Mouse (Mus musculus): ENCODE data around the gene Hspa12a.
"Not testable (repeated sequence)": the region's sequence is repeated elsewhere in the genome, so short reads cannot be mapped to it uniquely, and the experiment has no call there.

Gene Hspa12a

DNA sequence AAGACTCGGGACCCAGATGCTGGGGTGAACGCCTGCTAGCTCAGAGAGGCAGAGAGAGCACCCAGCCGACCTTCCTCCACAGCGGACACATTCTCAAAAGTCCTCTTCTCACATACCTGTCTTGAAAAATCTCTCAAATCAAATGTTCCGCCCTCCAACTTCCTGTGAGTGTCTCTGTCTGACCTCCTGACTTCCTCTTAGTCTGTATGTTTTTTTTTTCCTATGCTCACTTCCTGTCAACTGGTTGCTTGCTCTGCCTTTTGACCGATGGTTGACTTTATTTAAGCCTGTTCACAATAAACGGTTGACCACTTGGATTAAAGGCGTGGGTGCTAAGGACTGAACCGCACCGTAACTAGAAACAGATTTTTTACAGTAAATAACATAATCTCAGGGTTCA, 35.4 kb downstream of the Hspa12a start:
- DNase-seq (ENCODE audit: low spot score), result no peak

DNA sequence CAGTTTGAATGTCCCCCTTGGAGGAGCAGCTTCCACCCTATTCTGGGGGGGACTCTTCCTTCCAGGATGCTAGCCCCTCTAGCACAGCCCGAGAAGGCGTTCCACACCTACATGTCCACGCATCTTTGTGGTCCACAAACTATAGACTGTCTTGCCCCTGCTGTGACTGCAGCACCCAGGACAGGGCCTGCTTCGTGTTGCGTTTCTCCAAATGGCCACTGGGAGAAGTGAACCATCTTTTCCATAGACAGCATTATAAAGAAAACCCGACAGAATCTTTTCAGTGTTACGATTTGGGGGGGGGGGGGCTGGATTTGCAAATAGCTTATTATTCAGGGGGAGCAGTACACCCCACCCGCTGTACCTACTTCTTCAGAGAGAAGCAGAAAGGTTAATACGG, 36.8 kb downstream of the Hspa12a start:
- no peak for DNase-seq (ENCODE audit: low spot score)

DNA sequence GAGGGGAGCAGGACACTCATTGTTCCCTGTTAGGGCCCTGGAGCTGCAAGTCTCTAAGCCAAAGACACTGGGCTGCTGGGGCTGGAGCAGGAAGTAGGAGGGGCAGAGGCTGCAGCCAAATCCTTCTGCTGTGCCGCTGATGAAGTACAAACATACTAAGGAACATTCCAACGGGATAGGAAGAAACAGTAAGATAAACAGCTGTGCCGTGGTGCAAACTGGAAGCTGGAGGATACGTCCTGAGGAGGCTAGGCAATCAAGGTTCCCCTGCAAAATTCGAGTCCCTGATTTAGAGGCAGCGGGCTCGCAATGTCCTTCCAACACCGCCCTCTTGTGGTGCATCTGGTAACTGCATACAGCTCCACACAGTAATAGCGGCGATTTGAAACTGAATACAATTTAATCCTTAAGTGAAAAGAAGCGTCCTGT, 39.5 kb downstream of the Hspa12a start:
- DNase-seq (ENCODE audit: low spot score), result peak; percentile 96

DNA sequence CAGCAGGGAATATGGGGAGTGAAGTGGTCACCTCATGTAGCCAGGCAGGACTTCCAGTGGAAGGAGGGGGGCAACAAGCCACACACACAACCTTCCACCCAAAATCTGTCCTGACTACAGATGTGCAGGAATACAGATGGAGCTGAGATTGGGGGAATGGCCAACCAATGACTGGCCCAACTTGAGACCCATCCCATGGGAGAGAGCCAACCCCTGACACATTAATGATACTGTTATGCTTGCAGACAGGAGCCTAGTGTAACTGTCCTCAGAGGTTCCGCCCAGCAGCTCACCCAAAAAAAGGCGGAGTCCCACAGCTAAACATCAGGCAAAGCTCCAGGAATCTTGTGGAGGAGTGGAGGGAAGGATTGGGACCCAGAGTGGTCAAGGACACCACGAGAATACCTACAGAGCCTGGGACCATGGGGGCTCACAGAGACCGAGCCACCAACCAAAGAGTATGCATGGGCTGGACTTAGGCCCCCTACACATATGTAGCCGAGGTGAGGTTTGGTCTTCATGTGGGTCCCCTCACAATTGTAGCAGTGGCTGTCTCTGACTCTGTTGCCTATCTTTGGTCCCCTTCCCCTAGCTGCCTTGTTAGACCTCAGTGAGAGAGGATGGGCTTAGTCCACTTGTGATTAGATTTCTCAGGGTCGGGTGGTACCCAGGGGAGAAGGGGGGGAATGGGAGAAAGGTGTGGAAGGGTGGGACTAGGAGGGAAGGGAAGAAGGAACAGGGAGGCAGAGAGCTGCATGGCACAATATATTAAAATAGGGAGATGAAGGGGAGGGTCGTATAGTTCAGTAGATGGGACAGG, 40.2 kb downstream of the Hspa12a start:
- DNase-seq (ENCODE audit: low spot score), result no peak

DNA sequence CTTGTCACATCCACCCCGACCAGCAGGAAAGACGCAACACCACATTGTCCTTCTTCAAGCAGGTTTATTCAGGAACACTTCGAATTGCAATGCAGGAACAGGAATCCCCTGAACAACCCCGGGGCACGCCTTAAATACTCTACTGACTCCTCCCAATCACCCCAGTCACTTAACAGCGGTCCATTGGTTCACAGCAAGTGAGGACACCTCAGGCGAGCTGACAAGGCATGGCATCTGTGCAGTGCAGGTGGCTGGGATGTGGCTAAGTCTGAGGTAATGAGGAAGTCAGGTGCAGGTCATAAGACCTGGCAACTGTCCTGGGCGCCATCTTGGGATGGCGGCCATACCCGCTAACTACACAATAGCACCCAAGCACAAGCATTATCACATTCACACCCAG, 43.0 kb downstream of the Hspa12a start:
- not testable (repeated sequence) for DNase-seq (ENCODE audit: low spot score)

DNA sequence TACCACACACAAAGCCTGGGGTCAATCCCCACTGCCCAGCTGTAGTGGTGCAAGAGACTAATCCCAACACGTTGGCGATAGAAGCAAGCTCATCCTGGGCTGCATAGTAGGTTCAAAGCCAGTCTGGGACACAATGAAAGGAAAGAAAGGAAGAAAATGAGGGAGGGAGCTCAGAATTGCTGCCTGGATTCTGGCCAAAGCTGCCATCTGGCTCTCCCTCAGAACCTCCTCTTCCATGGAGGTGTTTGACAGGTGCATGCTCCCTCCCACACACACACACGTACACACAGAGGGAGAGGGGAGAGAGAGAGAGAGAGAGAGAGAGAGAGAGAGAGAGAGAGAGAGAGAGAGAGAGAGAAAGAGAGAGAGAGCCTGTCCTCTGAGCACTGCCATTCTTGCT, 47.2 kb downstream of the Hspa12a start:
- no peak for DNase-seq (ENCODE audit: low spot score)

DNA sequence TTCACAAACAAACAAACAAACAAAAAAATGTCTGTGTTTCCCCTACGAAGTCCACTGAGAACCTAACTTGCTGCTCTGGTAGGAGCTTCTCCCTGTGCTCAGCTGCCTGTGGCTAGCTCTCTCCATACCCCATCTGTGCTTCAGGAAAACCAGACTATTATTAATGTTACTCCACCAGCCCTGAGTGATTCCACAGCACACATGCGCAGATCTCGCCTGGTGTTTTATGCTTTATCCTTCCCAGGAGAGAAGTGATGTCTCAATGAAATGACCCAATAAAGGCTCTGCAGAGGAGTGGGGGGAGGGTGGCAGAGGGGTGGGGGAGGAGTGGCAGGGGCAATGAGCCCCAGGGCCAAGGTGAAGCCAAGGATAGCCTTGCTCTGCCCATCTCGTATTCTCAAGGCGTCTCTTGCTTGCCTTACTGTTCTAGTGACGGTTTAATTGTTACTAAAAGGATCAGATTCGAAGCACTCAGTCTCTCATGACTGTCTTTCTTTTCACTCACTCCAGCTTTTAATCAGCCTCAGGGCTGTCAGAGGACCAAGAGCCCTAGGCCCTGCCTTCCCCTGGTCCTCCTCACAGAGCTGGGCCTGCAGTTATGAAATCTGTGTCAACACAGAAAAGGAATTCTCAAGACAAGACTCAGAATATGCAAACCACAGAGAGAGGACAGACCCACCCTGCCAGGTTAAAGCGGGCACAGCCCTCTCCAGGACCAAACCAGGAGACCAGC, 54.0 kb downstream of the Hspa12a start:
- no peak for DNase-seq (ENCODE audit: low spot score)

DNA sequence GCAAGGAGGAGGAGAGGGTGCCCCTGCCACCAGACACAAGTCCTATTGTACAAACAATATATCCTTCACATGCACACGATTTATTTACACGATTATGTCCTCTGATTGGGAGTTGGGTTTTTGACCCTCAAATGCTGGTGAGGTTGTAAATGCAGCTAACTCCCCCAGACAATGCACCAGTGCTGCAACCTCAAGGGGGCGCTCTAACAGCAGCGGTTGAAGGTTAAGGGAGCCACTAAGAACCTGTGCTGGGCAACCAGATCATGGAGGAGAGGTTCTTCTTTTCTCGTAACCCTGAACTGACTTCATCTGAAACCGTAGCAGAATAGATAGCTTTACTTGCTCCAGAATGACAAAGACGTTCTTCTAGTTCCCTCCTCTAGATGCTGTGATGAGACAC, 57.0 kb downstream of the Hspa12a start:
- DNase-seq (ENCODE audit: low spot score), result no peak

DNA sequence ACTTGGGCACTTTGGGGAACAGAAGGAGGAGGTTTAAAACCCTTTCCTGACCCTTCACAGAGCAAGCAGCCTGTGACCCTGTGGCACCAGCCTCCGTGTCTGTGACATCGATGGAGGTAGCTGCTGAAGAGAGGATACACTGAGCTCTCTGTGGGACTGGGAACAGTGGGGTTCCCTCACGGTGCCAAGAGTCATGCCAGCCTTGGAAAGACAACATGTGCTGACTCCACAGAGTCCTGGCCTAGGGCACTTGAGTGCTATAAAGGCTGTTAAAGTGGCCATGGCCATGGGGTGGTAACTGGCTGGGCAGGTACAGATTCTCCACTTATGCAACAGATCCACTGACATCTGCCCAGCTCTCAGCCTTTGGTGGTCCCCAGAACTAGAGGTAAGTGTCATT, 60.0 kb downstream of the Hspa12a start:
- no peak for DNase-seq (ENCODE audit: low spot score)

DNA sequence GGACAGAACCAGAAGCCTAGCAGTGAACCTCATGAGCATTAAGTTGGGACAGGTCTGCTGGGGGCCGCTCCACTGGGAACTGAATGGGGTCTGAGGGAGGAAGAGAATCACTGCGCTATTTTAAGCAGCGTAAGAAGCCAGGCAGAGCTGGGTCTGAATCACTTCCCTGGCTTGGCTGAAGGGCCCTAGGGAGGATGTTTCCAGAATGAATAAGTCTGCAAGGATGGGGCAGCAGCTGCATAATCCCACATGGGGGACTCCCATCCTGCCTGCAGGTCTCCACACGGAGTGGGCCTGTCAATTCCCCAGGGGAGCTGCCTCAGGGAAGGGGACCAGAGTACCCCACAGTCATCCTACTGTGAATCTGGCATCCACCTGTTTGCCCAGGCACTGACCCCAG, 61.1 kb downstream of the Hspa12a start:
- DNase-seq (ENCODE audit: low spot score), result no peak

DNA sequence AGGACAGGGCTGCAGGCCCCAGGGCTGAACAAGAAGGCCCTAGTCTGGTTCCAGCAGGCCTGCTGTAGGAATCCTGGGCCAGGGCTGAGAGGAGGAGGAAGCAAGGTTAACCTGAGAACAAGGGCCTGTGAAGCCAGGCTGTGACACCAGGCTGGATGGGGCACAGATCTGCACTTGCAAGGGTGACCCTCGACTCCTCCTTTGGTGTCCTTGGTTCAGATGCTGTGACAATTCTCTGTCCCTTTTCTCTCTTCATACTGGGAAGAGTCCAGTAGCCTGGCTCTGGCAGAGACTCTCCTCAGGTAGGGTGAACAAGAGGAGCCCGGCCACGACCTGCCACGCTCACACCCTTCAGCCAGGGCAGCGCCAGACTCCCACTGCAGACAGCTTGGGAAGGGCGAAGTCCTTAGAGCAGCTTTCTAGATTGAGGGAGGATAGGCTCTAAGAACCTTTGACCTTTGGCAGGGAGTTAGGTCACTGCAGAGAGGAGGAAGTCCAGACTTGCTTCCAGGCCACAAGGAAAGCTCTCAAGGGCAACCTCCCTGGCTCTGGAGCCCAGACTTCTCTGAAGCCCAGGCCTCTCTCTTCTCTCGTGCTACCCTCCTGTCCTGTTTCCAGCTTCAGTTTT, 64.0 kb downstream of the Hspa12a start:
- no peak for DNase-seq (ENCODE audit: low spot score)

DNA sequence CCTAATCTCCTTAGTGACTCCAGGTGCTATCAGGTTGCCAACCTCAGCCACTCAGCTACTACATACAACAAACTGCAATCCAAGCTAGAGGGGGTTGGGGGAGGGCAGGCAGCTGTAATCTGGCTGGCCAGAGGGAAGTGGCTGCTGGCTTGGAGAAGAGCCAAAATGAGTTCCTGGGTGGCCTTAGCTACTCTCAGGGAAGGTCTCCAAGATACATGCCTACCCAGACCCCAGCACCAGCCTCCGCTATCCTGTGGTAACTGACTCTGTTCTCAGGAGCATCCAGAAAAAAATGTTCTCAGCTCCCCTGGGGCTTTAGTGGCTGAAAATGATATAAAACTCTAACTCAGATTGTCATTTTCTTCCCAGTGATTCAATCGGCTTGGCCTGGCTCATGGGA, 64.9 kb downstream of the Hspa12a start:
- no peak for DNase-seq (ENCODE audit: low spot score)

DNA sequence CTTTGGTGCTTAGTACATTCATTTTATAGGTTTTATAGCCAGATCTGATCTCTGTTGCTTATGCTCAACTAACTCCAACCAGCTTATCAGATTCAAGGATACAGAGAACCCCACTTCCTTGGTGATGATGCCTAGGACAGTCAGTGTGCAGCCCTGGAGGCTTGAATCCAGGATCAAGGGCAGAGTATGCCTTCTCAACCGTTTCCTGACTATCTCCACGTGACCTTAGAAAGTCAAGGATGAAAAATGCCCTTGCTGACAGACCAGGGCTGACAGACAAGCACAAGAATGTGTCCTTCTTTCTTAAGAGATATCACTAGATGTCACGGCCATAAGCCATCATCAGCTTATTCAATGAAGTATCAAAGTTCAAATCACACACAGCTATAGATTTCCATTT, 69.9 kb downstream of the Hspa12a start:
- no peak for DNase-seq (ENCODE audit: low spot score)

DNA sequence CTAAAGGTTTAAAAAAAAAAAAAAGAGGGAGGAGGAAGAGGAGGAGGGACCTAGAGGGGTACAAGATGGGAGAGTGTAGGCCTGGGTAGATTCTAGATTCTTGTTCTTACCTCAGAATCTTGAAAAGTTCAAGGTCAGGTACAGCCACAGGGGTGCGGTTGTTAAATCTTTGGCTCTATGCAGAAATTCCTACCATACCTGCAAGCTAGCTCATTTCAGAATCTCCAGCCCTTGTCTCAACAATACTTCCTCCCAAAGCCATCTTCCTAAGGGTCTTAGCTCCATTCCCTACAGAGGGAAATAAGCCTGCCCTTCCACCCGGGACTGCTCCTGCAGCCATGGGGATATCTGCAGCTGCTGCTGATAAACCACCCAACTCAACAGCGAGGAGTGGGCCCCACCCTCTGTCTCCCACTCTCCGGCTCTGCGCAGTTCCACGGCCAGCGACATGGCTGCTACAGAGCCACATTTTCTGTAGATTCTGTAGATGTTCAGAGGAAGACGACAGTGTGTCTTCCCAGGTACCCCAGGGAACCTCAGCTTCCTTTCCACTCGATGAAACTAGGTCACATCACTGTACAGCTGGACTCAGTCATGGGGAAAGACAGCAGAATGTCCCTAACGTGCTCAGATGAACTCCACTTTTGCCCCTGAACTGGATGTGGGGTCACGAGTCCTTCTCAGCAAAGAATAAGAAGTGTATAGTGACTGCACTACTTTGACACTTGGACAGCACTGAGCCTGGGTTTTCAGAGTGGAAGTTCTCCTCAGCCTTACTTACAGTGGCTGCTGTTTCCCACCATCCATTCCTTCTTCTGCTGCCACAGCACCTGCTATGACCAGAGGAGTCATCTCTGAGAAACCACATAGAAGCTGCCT, 70.8 kb downstream of the Hspa12a start:
- DNase-seq (ENCODE audit: low spot score), result no peak

DNA sequence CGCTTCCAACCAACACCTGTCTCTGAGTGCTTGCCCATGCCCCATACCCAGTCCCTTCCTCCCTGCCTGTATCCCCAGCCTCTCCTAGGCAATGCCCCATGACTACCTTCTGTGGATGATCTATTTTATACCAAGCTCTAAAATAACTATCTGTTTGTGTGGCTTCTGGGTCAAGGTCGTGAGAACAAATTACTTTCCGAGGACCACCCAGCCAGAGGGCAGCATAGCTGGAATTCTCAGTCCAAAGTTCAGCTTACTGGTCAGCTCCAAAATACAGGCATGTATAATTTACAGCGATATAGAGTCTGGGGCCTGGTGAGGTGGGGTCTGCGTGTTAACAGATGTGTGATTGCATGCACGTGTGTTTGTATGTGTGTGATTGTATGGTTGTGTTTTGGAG, 71.6 kb downstream of the Hspa12a start:
- no peak for DNase-seq (ENCODE audit: low spot score)

DNA sequence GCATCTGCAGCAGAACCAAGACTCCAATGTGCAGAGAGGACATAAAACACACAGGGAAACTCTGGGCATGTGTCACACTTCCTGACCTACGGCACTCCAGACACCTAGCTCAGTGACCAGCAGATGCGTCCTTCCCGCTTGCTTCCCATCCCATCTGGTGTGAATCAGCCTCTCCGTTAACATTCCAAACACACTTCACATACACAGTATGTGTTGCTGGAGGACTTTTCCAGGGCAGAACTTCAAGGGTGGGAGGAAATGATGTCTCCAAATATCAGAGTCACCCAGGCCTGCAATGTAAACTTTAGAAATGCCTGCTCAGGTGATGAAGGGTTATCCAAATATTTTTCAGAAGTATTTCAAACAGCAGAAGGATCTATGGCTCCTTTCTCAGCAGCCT, 76.8 kb downstream of the Hspa12a start:
- no peak for DNase-seq (ENCODE audit: low spot score)

DNA sequence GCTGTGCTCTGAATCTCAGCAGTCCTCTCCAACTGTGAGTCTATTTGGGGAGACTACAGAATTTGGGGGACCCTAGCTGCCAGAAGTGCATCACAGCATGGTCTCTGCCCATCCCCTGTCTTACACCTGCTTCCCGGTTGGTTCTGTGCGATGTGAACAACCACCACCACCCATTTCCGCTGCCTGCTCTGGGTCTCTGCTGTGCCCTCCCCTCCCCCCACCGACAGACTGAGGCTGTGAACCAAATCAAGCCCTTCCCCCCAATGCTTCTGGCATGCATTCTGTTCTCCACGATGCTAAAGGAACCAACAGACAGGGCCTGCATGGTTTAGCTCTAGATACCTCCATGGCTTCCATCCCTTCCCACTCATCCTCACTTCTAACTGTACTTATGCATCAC, 78.2 kb downstream of the Hspa12a start:
- DNase-seq (ENCODE audit: low spot score), result no peak

DNA sequence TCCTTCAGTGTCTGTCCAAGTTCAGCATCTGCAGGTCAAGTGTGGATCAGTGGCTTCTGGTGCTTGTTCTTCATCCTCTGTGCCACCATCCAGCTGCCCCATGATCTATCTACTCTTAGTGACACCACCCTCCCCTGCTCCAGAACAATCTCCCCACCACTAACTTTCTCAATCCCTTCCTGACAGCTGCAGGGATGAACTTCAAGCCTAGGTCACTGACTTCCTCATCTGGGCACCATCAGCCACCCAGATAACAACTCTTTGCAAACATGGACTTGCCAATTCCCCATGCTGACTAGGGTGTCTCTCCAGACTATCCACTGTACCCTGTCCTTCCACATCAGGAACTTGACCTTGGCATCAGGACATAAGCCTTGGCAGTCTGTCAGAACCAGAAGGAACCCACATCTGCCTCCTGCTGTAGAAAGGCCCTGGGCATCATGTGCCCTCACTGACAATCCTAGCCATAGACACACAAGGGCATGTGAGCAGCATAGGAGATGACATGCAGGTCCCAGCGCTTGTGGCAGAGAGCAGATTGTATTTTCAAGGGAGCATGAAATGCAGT, 79.4 kb downstream of the Hspa12a start:
- no peak for DNase-seq (ENCODE audit: low spot score)

DNA sequence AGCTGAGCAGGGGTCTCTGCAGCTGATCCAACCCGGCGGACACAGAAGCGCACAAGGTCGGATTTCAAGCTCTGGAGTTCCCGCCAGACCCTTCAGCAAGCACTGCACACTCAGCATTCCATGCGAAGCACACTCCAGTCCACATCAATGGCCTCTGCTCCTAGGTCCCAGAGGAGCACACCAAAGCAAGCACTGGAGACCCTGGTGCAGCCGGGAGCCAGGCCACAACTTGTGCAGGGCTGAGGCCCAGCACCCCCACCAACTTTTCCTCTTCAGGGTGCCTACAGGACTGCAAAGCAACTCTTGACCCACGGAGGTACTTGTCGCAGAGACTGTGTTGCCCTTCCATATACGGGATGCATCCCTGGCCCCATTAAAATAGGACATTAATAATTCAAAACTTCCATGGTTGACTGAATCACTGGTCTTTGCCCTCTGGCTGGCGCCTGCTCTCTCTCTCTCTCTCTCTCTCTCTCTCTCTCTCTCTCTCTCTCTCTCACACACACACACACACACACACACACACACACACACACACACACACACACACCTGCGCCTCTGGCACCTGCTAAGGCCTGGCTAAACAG, 82.2 kb downstream of the Hspa12a start:
- no peak for DNase-seq (ENCODE audit: low spot score)

DNA sequence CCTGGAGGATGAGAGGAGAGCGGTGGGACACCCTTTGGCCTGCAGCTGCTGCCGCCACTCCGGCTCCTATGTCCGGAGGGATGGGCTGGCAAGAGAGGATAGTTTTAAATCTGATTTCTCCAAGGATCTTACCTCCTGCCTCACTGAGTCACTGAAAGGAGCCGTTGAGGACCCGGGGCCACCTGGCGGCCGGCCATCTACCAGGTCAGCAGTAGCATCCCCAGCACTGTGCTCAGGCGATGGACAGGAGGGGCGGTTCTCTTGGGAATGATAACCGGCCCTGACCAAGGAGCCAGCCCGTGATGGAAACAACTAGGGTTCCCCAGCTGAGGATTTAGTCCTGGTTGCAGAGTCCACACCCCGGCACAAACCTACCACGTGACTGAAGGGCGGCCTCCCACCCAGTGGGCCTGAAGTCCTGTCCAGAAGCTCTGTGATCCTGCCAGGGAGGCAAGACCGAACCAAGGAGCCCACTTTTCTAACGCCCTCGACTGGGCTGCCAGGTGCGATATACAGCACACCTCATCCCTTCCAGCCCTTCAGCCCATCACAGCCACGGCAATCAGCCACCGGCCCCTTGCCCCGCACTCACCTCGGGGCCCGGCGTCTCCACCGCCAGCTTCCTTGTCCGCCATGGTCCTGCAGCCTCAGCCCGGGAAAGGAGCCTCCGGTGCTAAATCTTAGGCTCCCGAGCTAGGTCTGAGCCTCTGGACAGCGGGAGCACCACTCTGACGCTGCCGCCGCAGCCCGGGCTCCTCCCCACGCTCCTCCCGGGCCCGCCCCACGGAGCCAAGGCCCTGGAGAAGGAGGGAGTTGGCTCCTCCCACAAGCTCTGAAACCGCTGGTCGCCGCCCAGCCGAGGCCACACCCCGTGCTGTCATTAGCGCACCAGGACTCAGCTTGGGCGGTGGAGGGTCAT, 82.9 kb downstream of the Hspa12a start:
- DNase-seq (ENCODE audit: low spot score), result peak; percentile 85
